Mouse (Mus musculus) myocyte (in vitro differentiated cells): ENCODE results near the gene Csnk1d. TPM values are rescaled to one million over a fixed set of nuclear protein-coding genes. Genes with fewer than 3 reads are reported as not detected.

Source experiments
- H3K27me3 ChIP-seq: one replicate; pipeline ENCODE4 v1.6.1; 2011; ENCODE audit not compliant: control insufficient read depth, insufficient read depth, insufficient read length
- H3K36me3 ChIP-seq: one replicate; pipeline ENCODE4 v1.6.1; 2011; ENCODE audit not compliant: control insufficient read depth, insufficient read depth
- H3K4me2 ChIP-seq: one replicate; pipeline ENCODE4 v1.6.1; 2011; ENCODE audit warnings: low read depth, control low read depth
- H3K4me3 ChIP-seq: one replicate; pipeline ENCODE4 v1.5.1; 2011; ENCODE audit warnings: mild to moderate bottlenecking, control low read depth, moderate library complexity
- H3K79me2 ChIP-seq: one replicate; pipeline ENCODE4 v1.6.1; 2011; ENCODE audit not compliant: control insufficient read depth, insufficient read depth
- H3ac ChIP-seq: one replicate; pipeline ENCODE4 v1.6.1; 2011; ENCODE audit not compliant: control insufficient read depth, insufficient read length
- MAX ChIP-seq: IDR thresholded peaks from one replicate; pipeline ENCODE4 v1.6.1; 2011; ENCODE audit warnings: low read depth, mild to moderate bottlenecking, control low read depth
- MYOD1 ChIP-seq, 3 experiments: IDR thresholded peaks; one replicate each; pipeline ENCODE4 v1.6.1; 2011; ENCODE audit warnings: control low read depth in 2 of 3, low read depth in 2 of 3, mild to moderate bottlenecking in 2 of 3, moderate library complexity in 1 of 3; ENCODE audit not compliant: insufficient read length in 2 of 3, control insufficient read depth in 1 of 3
- MYOG ChIP-seq, 3 experiments: IDR thresholded peaks; one replicate each; pipeline ENCODE4 v1.6.1; 2011; ENCODE audit warnings: control low read depth in 2 of 3, low read depth in 2 of 3, mild to moderate bottlenecking in 2 of 3; ENCODE audit not compliant: insufficient read length in 2 of 3, control insufficient read depth in 1 of 3, insufficient read depth in 1 of 3
- POLR2A ChIP-seq: IDR thresholded peaks from one replicate; pipeline ENCODE4 v1.6.1; 2011; ENCODE audit warnings: low read depth, mild to moderate bottlenecking, control low read depth, moderate library complexity; ENCODE audit not compliant: insufficient read length
- POLR2AphosphoS2 ChIP-seq: IDR thresholded peaks from one replicate; pipeline ENCODE4 v1.6.1; 2011; ENCODE audit warnings: low read depth, control low read depth; ENCODE audit not compliant: insufficient read length
- REST ChIP-seq: IDR thresholded peaks from one replicate; pipeline ENCODE4 v1.6.1; 2011; ENCODE audit warnings: mild to moderate bottlenecking, control low read depth, moderate library complexity; ENCODE audit not compliant: insufficient read depth, insufficient read length
- SRF ChIP-seq: IDR thresholded peaks from one replicate; pipeline ENCODE4 v1.6.1; 2011; ENCODE audit warnings: low read depth; ENCODE audit not compliant: control insufficient read depth, insufficient read length
- TCF3 ChIP-seq: IDR thresholded peaks from one replicate; pipeline ENCODE4 v1.6.1; 2011; ENCODE audit warnings: low read depth, control low read depth; ENCODE audit not compliant: insufficient read length
- polyA plus RNA-seq: library from polyadenylated mRNA; unstranded; fragments of >200 nt; fragmentation: generic; extraction: Trizol; gene quantifications from one replicate; pipeline ENCODE4 v1.2.1, GENCODE M21; 2012; ENCODE audit warnings: missing spikeins

The Csnk1d gene
- polyA plus RNA-seq, 1 experiment: 79.5 TPM

DNA sequence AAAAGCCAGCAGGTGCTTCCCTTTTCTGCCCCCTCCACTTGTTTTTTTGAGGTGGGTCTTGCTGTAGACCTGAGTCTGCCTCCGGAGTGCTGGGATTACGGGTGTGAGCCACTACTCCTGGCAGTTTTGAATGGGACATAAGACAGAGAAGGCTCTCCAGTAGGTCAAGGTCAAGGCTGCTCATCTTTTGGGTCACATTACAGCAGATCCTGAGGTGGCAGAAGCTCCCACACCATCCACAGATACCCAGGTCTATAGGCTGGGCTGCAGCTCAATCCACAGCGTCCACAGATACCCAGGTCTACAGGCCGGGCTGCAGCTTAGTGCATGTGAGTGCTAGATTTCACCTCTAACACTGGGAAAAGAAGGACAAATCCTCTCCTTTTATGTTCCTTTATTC lies 77.3 kb downstream of the Csnk1d start:
- no peak for TF ChIP-seq POLR2AphosphoS2
- TF ChIP-seq TCF3: no peak
- TF ChIP-seq SRF: no peak
- no peak for TF ChIP-seq MYOD1 (IDR thresholded peaks at IDR 0.05; ENCODE audit: control insufficient read depth in 1 of 3, insufficient read length in 2 of 3, low read depth in 2 of 3)
- no peak for TF ChIP-seq POLR2A
- no peak for TF ChIP-seq MAX
- TF ChIP-seq MYOG (IDR thresholded peaks at IDR 0.05; ENCODE audit: control insufficient read depth in 1 of 3, insufficient read depth in 1 of 3, insufficient read length in 2 of 3, low read depth in 2 of 3): no peak
- TF ChIP-seq REST: no peak
- Histone ChIP-seq H3K4me3 (no peak overlapping the region), H3K36me3 (peaks cover 19% of the 10 kb centered on the region)

More for the DNA sequence above, 77.3 kb downstream of the Csnk1d start:
- no peaks in the 10 kb centered on the region for H3K79me2 ChIP-seq
- H3K27me3 ChIP-seq: no peaks in the 10 kb centered on the region
- no peak overlapping the region for H3ac ChIP-seq
- H3K4me2 ChIP-seq: no peak overlapping the region

Other genes with a start within 250 kb of the Csnk1d start
- gene Hmga1b, start 228.5 kb downstream of the Csnk1d start, polyA plus RNA-seq: 130 TPM
- gene Rfng, start 207.1 kb downstream of the Csnk1d start, polyA plus RNA-seq: 19.7 TPM
- 179 TPM for gene Gps1, start 207.1 kb downstream of the Csnk1d start, polyA plus RNA-seq
- 58.3 TPM for gene Dus1l, start 194.9 kb downstream of the Csnk1d start, polyA plus RNA-seq
- gene Fasn, start 166.8 kb downstream of the Csnk1d start, polyA plus RNA-seq: 226 TPM
- 1.8 TPM for gene Ccdc57, start 58.5 kb downstream of the Csnk1d start, polyA plus RNA-seq
- 9.7 TPM for gene Slc16a3, start 42.9 kb downstream of the Csnk1d start, polyA plus RNA-seq
- 0.35 TPM for gene Cd7, start 48.1 kb upstream of the Csnk1d start, polyA plus RNA-seq
- gene Sectm1b, start 72.2 kb upstream of the Csnk1d start, polyA plus RNA-seq: not detected
- 0.12 TPM for gene Sectm1a, start 89.9 kb upstream of the Csnk1d start, polyA plus RNA-seq
- 0.05 TPM for gene Tex19.2, start 127.3 kb upstream of the Csnk1d start, polyA plus RNA-seq
- gene Tex19.1, start 154.8 kb upstream of the Csnk1d start, polyA plus RNA-seq: not detected
- gene Uts2r, start 168.9 kb upstream of the Csnk1d start, polyA plus RNA-seq: 0.20 TPM
- 11.6 TPM for gene Hexdc, start 213.1 kb upstream of the Csnk1d start, polyA plus RNA-seq
- gene Ogfod3, start 213.4 kb upstream of the Csnk1d start, polyA plus RNA-seq: 12.5 TPM
- gene Cybc1, start 238.0 kb upstream of the Csnk1d start, polyA plus RNA-seq: 22.3 TPM
- gene Narf, start 245.9 kb upstream of the Csnk1d start, polyA plus RNA-seq: 27.0 TPM